Mouse (Mus musculus) midbrain, embryonic 11.5 days (tissue): Measurements from ENCODE around the gene Asz1. TPM values are rescaled to one million over a fixed set of nuclear protein-coding genes. Genes with fewer than 3 reads are reported as not detected.

Experiments
- ATAC-seq: fragments of 200-750 bp; cut with Nextera tagmentation; 2 replicates; pipeline ENCODE4 v1.8.0; 2017; ENCODE audit warnings: moderate TSS enrichment, moderate library complexity; ENCODE audit not compliant: low FRiP score
- DNase-seq: peaks from one replicate; pipeline ENCODE4 v3.0.0; 2015; ENCODE audit warnings: low spot score; ENCODE audit errors: missing footprints
- H3K27ac ChIP-seq: fragments of 300-500 bp; sonication (generic); 2 replicates; pipeline ENCODE4 v1.5.1; 2014; ENCODE audit warnings: low read depth, low read length
- H3K27me3 ChIP-seq: fragments of 300-500 bp; sonication (generic); 2 replicates; pipeline ENCODE4 v1.6.1; 2014; ENCODE audit warnings: mild to moderate bottlenecking, low read length, moderate library complexity, mixed read lengths; ENCODE audit not compliant: control insufficient read depth, insufficient read depth
- H3K36me3 ChIP-seq: fragments of 300-500 bp; sonication (generic); 2 replicates; pipeline ENCODE4 v1.6.1; 2014; ENCODE audit warnings: mild to moderate bottlenecking, low read length, moderate library complexity, mixed read lengths; ENCODE audit not compliant: control insufficient read depth, insufficient read depth
- H3K4me1 ChIP-seq: fragments of 300-500 bp; sonication (generic); 2 replicates; pipeline ENCODE4 v1.6.1; 2014; ENCODE audit warnings: low read length; ENCODE audit not compliant: control insufficient read depth, insufficient read depth
- H3K4me2 ChIP-seq: fragments of 300-500 bp; sonication (generic); 2 replicates; pipeline ENCODE4 v1.6.1; 2014; ENCODE audit warnings: mild to moderate bottlenecking, moderate library complexity
- H3K4me3 ChIP-seq: fragments of 300-500 bp; sonication (generic); 2 replicates; pipeline ENCODE4 v1.5.1; 2014; ENCODE audit warnings: low read depth, low read length
- H3K9ac ChIP-seq: fragments of 300-500 bp; sonication (generic); 2 replicates; pipeline ENCODE4 v1.6.1; 2014; ENCODE audit warnings: low read length
- H3K9me3 ChIP-seq: fragments of 300-500 bp; sonication (generic); 2 replicates; pipeline ENCODE4 v1.6.1; 2016; ENCODE audit warnings: low read length; ENCODE audit not compliant: control insufficient read depth
- WGBS: fragments of 180-500 bp; shearing (Covaris S2); extraction: QIAGEN DNeasy Blood & Tissue Kit; methylation state at CpG from one replicate; pipeline ENCODE4 v1.1.7; 2014; 5-methylcytosine and 5-hydroxymethylcytosine counted together
- polyA plus RNA-seq: library from polyadenylated mRNA; unstranded; fragments of >200 nt; fragmentation: Nextera tagmentation; extraction: Ambion mirVana; gene quantifications from 2 replicates; pipeline ENCODE4 v1.2.1, GENCODE M21; 2014

Gene Asz1
- polyA plus RNA-seq, 1 experiment from 2014 or later, result not detected

- Histone ChIP-seq H3K9me3 (no peaks in the 10 kb centered on the region), H3K4me1 (peaks cover 10% of the 10 kb centered on the region), H3K9ac (peak within 1 kb of the TSS; percentile 7; the same call in 1 of the 2 replicates), H3K4me2 (peak within 1 kb of the TSS; percentile 80), H3K36me3 (no peaks in the 10 kb centered on the region), H3K4me3 (peak within 1 kb of the TSS; percentile 45), H3K27ac (no peak within 1 kb of the TSS), H3K27me3 (peaks cover 36% of the 10 kb centered on the region)
- DNase-seq (peak; percentile 93), ATAC-seq (peak; percentile 49)
- WGBS, result 1% methylated on average over 47 of the region's 47 CpGs
Measured at GRCm38 (mm10) chr6:18029746-18030656, 78.9 kb downstream of the Asz1 start, which contains the start of gene Wnt2. Wnt2 (minus strand) TSS chr6:18030585.

DNA sequence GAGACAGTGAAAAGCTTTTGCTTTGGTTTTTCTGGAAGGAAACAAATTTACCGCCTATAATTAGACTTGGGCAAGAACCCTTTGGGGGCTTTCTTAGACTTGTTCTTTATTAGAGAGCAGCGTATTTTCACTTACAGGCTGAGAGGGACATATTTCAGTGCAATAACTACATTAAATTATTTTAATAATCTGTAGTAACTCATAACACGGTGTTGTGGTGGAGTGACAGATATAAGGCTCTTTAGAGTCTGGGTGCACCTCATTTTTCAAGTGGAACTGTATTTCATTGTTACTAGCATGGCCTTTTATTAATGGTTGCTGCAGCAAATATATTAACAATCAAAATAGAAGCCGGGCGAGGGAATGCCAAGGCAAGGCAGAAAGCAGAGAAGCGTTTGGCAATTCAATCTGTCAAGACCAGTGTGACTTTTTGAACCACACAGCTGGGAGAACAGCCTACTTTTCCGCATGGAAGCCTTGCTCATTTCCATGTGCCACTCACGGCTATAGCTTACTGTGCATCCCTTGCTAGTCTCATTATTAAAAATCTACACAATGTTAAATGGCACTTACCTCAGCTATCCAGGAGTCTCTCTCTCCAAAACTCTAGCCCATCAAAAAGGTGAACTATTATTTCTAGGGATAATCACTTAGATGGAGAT, 84.6 kb downstream of the Asz1 start:
- Histone ChIP-seq H3K9ac (no peak overlapping the region), H3K4me2 (no peak overlapping the region), H3K27me3 (peaks cover 1% of the 10 kb centered on the region; the same call in 1 of the 2 replicates), H3K4me3 (no peak overlapping the region), H3K36me3 (no peaks in the 10 kb centered on the region), H3K27ac (no peak overlapping the region), H3K9me3 (no peaks in the 10 kb centered on the region), H3K4me1 (no peaks in the 10 kb centered on the region)
- DNase-seq, result peak; percentile 71
- 84% methylated on average over 8 of the region's 8 CpGs for WGBS
- no peak for ATAC-seq

GRCm38 (mm10) chr6:18013346-18013745, 95.5 kb downstream of the Asz1 start:
- H3K4me3 ChIP-seq, result no peak overlapping the region
- DNase-seq, result no peak
- no peaks in the 10 kb centered on the region for H3K36me3 ChIP-seq
- no peaks in the 10 kb centered on the region for H3K9me3 ChIP-seq
- H3K27me3 ChIP-seq, result no peaks in the 10 kb centered on the region
- no peak overlapping the region for H3K27ac ChIP-seq
- H3K4me1 ChIP-seq, result no peaks in the 10 kb centered on the region
- WGBS, result 72% methylated on average over 7 of the region's 7 CpGs
- no peak overlapping the region for H3K4me2 ChIP-seq
- H3K9ac ChIP-seq, result no peak overlapping the region
- ATAC-seq, result no peak

DNA sequence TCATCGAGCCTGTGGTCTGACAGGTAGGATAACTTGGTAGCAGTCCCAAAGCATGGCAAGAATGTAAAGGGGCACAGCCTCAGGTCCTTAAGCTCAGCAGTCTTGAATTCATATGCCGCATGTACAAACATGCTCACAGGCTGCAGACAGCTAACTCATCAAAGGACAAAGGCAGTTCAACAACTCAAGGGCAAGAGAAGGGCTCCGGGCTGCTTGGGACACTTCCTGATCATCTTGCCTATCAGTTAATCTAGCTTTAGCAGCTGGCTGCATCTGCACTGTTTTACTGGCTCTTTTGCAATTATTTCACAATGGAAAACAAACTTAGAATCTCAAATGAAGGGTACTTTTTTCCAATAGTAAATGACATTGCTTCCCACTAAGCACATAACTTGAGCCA, 101.5 kb downstream of the Asz1 start:
- no peak overlapping the region for H3K4me3 ChIP-seq
- H3K4me2 ChIP-seq, result no peak overlapping the region
- DNase-seq (peak; percentile 17), ATAC-seq (no peak)
- no peaks in the 10 kb centered on the region for H3K9me3 ChIP-seq
- no peak overlapping the region for H3K9ac ChIP-seq
- H3K27ac ChIP-seq, result no peak overlapping the region
- 88% methylated on average over 3 of the region's 3 CpGs for WGBS
- H3K4me1 ChIP-seq, result no peaks in the 10 kb centered on the region
- H3K36me3 ChIP-seq, result no peaks in the 10 kb centered on the region
- H3K27me3 ChIP-seq, result no peaks in the 10 kb centered on the region

DNA sequence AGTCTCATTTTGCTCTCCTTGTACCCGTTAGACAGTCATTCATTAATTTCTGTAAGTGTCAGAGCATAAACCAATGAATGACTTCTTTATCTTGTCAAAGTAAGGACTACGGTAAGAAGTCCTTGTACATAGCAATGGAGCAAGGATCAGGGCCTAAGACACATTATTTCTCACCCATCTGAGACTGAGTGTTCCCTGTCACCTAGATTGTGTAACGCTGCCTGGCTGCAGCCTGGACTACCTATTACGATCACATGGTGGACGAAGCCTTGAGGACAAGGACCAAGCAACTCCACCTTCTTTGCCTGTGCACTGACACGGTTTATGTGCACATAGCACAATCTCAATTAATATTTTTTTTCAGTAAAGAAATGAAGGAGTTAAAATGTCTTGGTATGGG, 106.8 kb downstream of the Asz1 start:
- DNase-seq (peak; percentile 73), ATAC-seq (no peak)
- 87% methylated on average over 6 of the region's 6 CpGs for WGBS
- Histone ChIP-seq H3K27me3 (no peaks in the 10 kb centered on the region), H3K36me3 (no peaks in the 10 kb centered on the region), H3K27ac (no peak overlapping the region), H3K9ac (no peak overlapping the region), H3K4me1 (no peaks in the 10 kb centered on the region), H3K9me3 (no peaks in the 10 kb centered on the region), H3K4me3 (no peak overlapping the region), H3K4me2 (no peak overlapping the region)

Other genes starting within 250 kb of the Asz1 start
- gene Wnt2, start 78.5 kb downstream of the Asz1 start, polyA plus RNA-seq, result 0.41 TPM in 2 replicates
- gene Cftr, start 61.6 kb upstream of the Asz1 start, polyA plus RNA-seq, result not detected in 2 replicates